Mouse (Mus musculus) C2C12 (cell line): ENCODE results near the gene Map3k4. TPM values are rescaled to one million over a fixed set of nuclear protein-coding genes. Genes with fewer than 3 reads are reported as not detected.

Experiments
- H3K27me3 ChIP-seq: one replicate; pipeline ENCODE4 v1.6.1; 2011; ENCODE audit not compliant: control insufficient read depth, insufficient read depth, insufficient read length
- H3K36me3 ChIP-seq: one replicate; pipeline ENCODE4 v1.6.1; 2011; ENCODE audit not compliant: control insufficient read depth, insufficient read depth
- H3K4me3 ChIP-seq: one replicate; pipeline ENCODE4 v1.5.1; 2011; ENCODE audit warnings: mild to moderate bottlenecking, control low read depth; ENCODE audit not compliant: poor library complexity, insufficient read depth, severe bottlenecking
- H3K79me2 ChIP-seq: one replicate; pipeline ENCODE4 v1.6.1; 2011; ENCODE audit not compliant: control insufficient read depth, insufficient read depth
- H3K79me3 ChIP-seq: one replicate; pipeline ENCODE4 v1.6.1; 2011; ENCODE audit warnings: low read depth, control low read depth
- H3ac ChIP-seq: one replicate; pipeline ENCODE3; 2011; ENCODE audit warnings: low read depth; ENCODE audit not compliant: control insufficient read depth, insufficient read length
- CEBPB ChIP-seq: IDR thresholded peaks from one replicate; pipeline ENCODE4 v1.6.1; 2011; ENCODE audit warnings: low read depth, mild to moderate bottlenecking, control low read depth, moderate library complexity
- CTCF ChIP-seq: IDR thresholded peaks from one replicate; pipeline ENCODE4 v1.5.1; 2011; ENCODE audit not compliant: control insufficient read depth, insufficient read depth, insufficient read length
- FOSL1 ChIP-seq: IDR thresholded peaks from one replicate; pipeline ENCODE4 v1.8.0; 2011; ENCODE audit warnings: mild to moderate bottlenecking, low read length; ENCODE audit not compliant: poor library complexity, insufficient read depth, severe bottlenecking
- MAX ChIP-seq: IDR thresholded peaks from one replicate; pipeline ENCODE4 v1.6.1; 2011; ENCODE audit warnings: mild to moderate bottlenecking, control low read depth
- MYOD1 ChIP-seq: IDR thresholded peaks from one replicate; pipeline ENCODE4 v1.6.1; 2011; ENCODE audit warnings: low read depth; ENCODE audit not compliant: control insufficient read depth, insufficient read length
- MYOG ChIP-seq: IDR thresholded peaks from one replicate; pipeline ENCODE4 v1.6.1; 2011; ENCODE audit not compliant: control insufficient read depth, insufficient read length; ENCODE audit errors: extremely low read depth
- USF1 ChIP-seq: IDR thresholded peaks from one replicate; pipeline ENCODE4 v1.6.1; 2011; ENCODE audit warnings: low read depth, mild to moderate bottlenecking, control low read depth, moderate library complexity
- polyA plus RNA-seq: library from polyadenylated mRNA; unstranded; fragments of >200 nt; fragmentation: generic; extraction: Trizol; gene quantifications from one replicate; pipeline ENCODE4 v1.2.1, GENCODE M21; 2012; ENCODE audit warnings: missing spikeins

Gene Map3k4
- polyA plus RNA-seq, 1 experiment: 20.9 TPM

- H3K4me3 ChIP-seq: no peak overlapping the region
- H3K79me3 ChIP-seq: no peaks in the 10 kb centered on the region
- H3K79me2 ChIP-seq: no peaks in the 10 kb centered on the region
- no peak overlapping the region for H3ac ChIP-seq
- TF ChIP-seq FOSL1 (no peak), CEBPB (no peak)
- H3K36me3 ChIP-seq: no peaks in the 10 kb centered on the region
- no peaks in the 10 kb centered on the region for H3K27me3 ChIP-seq
These were observed 113.4 kb downstream of the Map3k4 start for GRCm38 (mm10) chr17:12205015-12205693.

- Histone ChIP-seq H3K27me3 (no peaks in the 10 kb centered on the region), H3K4me3 (no peak overlapping the region), H3K79me2 (no peaks in the 10 kb centered on the region), H3K36me3 (no peaks in the 10 kb centered on the region), H3ac (no peak overlapping the region), H3K79me3 (no peaks in the 10 kb centered on the region)
- no peak for TF ChIP-seq MYOD1
- TF ChIP-seq MAX: no peak
- TF ChIP-seq MYOG: no peak
- TF ChIP-seq FOSL1: no peak
- TF ChIP-seq CTCF: no peak
- no peak for TF ChIP-seq USF1
- TF ChIP-seq CEBPB: no peak
These were observed 113.9 kb downstream of the Map3k4 start for GRCm38 (mm10) chr17:12204689-12205014.

GRCm38 (mm10) chr17:12204246-12204645 lies 114.3 kb downstream of the Map3k4 start:
- no peaks in the 10 kb centered on the region for H3K36me3 ChIP-seq
- H3K79me3 ChIP-seq: no peaks in the 10 kb centered on the region
- no peak overlapping the region for H3K4me3 ChIP-seq
- H3K27me3 ChIP-seq: no peaks in the 10 kb centered on the region
- no peaks in the 10 kb centered on the region for H3K79me2 ChIP-seq
- no peak overlapping the region for H3ac ChIP-seq
- TF ChIP-seq MYOG (no peak), CTCF (no peak), CEBPB (no peak), USF1 (no peak), MYOD1 (no peak), MAX (no peak), FOSL1 (no peak)

GRCm38 (mm10) chr17:12203414-12203897 lies 115.1 kb downstream of the Map3k4 start:
- H3K36me3 ChIP-seq: no peaks in the 10 kb centered on the region
- no peaks in the 10 kb centered on the region for H3K27me3 ChIP-seq
- TF ChIP-seq FOSL1 (no peak), MYOG (no peak), USF1 (no peak), CEBPB (no peak), MYOD1 (no peak), CTCF (no peak), MAX (no peak)
- H3K79me2 ChIP-seq: no peaks in the 10 kb centered on the region
- no peak overlapping the region for H3K4me3 ChIP-seq
- no peaks in the 10 kb centered on the region for H3K79me3 ChIP-seq
- H3ac ChIP-seq: no peak overlapping the region

GRCm38 (mm10) chr17:12201086-12201485 lies 117.5 kb downstream of the Map3k4 start:
- H3K36me3 ChIP-seq: no peaks in the 10 kb centered on the region
- H3K27me3 ChIP-seq: no peaks in the 10 kb centered on the region
- no peaks in the 10 kb centered on the region for H3K79me3 ChIP-seq
- H3K4me3 ChIP-seq: no peak overlapping the region
- H3ac ChIP-seq: no peak overlapping the region
- H3K79me2 ChIP-seq: no peaks in the 10 kb centered on the region
- TF ChIP-seq USF1 (no peak), MYOD1 (no peak), MYOG (no peak)

GRCm38 (mm10) chr17:12199933-12200332 lies 118.7 kb downstream of the Map3k4 start:
- H3K27me3 ChIP-seq: no peaks in the 10 kb centered on the region
- no peak overlapping the region for H3K4me3 ChIP-seq
- H3K79me3 ChIP-seq: no peaks in the 10 kb centered on the region

More at GRCm38 (mm10) chr17:12199933-12200332, 118.7 kb downstream of the Map3k4 start:
- Histone ChIP-seq H3K36me3 (no peaks in the 10 kb centered on the region), H3K79me2 (no peaks in the 10 kb centered on the region), H3ac (no peak overlapping the region)
- TF ChIP-seq MYOD1: no peak
- no peak for TF ChIP-seq MYOG
- TF ChIP-seq USF1: no peak
- no peak for TF ChIP-seq CTCF
- no peak for TF ChIP-seq CEBPB
- TF ChIP-seq MAX: no peak
- no peak for TF ChIP-seq FOSL1
